Mouse (Mus musculus) ES-E14 (cell line): ENCODE measurements at regions not wholly inside any gene's neighbourhood (a gene's known extent, or its start where the extent isn't known, plus 50 kb on each side); places are given as distances from the start of the nearest gene placed in this dataset.
A peak's percentile ranks its signal among the peaks of the same experiment; 100 is the strongest.

Experiments
- DNase-seq: peaks from one replicate; pipeline ENCODE4 v3.0.0-alpha.2; 2013; ENCODE audit warnings: low read depth, low spot score
- H3K27ac ChIP-seq: 2 replicates; pipeline ENCODE4 v1.5.1; 2012; ENCODE audit warnings: low read depth, mild to moderate bottlenecking, low read length, moderate library complexity, mixed read lengths; ENCODE audit not compliant: poor library complexity, insufficient read depth, severe bottlenecking
- H3K36me3 ChIP-seq: 2 replicates; pipeline ENCODE4 v1.6.1; 2012; ENCODE audit warnings: mild to moderate bottlenecking, low read length, moderate library complexity, mixed read lengths; ENCODE audit not compliant: control insufficient read depth, poor library complexity, insufficient read depth, severe bottlenecking
- H3K4me1 ChIP-seq, 2 experiments: fragments of 150-350 bp in 1 of 2; sonication (generic) in 1 of 2; 2 replicates each; pipeline ENCODE4 v1.6.1; 2012; ENCODE audit warnings: low read length in 2 of 2, mild to moderate bottlenecking in 1 of 2, mixed read lengths in 1 of 2; ENCODE audit not compliant: control insufficient read depth in 2 of 2, insufficient read depth in 2 of 2, poor library complexity in 1 of 2
- H3K4me3 ChIP-seq, 2 experiments: fragments of 150-350 bp in 1 of 2; sonication (generic) in 1 of 2; 2 replicates each; pipeline ENCODE4 v1.5.1; 2012; ENCODE audit warnings: low read length in 2 of 2, low read depth in 1 of 2, mild to moderate bottlenecking in 1 of 2, mixed read lengths in 1 of 2; ENCODE audit not compliant: insufficient read depth in 1 of 2, poor library complexity in 1 of 2, severe bottlenecking in 1 of 2
- H3K9ac ChIP-seq: 2 replicates; pipeline ENCODE4 v1.6.1; 2012; ENCODE audit warnings: low read depth, mild to moderate bottlenecking, low read length, mixed read lengths; ENCODE audit not compliant: poor library complexity, insufficient read depth, severe bottlenecking
- H3K9me3 ChIP-seq: fragments of 150-350 bp; sonication (generic); 2 replicates; pipeline ENCODE4 v1.6.1; 2012; ENCODE audit warnings: low read depth, mild to moderate bottlenecking, low read length; ENCODE audit not compliant: control insufficient read depth, insufficient read depth
- CHD2 ChIP-seq: IDR thresholded peaks from 2 replicates; pipeline ENCODE4 v1.6.1; 2014; ENCODE audit warnings: mild to moderate bottlenecking, low read depth, low read length, inconsistent platforms
- HCFC1 ChIP-seq: IDR thresholded peaks from 2 replicates; pipeline ENCODE4 v1.6.1; 2012; ENCODE audit warnings: low read length, inconsistent platforms, borderline replicate concordance; ENCODE audit not compliant: insufficient read depth
- MAFK ChIP-seq: IDR thresholded peaks from 2 replicates; pipeline ENCODE4 v1.6.1; 2014; ENCODE audit warnings: mild to moderate bottlenecking, low read depth, low read length, inconsistent platforms; ENCODE audit not compliant: insufficient read depth
- ZC3H11A ChIP-seq: IDR thresholded peaks from 2 replicates; pipeline ENCODE4 v1.6.1; 2012; ENCODE audit warnings: low read depth, mild to moderate bottlenecking, inconsistent platforms, low read length, borderline replicate concordance
- ZNF384 ChIP-seq: IDR thresholded peaks from 2 replicates; pipeline ENCODE4 v1.6.1; 2012; ENCODE audit warnings: low read depth, low read length, inconsistent platforms
- in situ Hi-C, 2 experiments: fragments of 600-800 bp; cut with MboI; formaldehyde crosslinking; loops; one replicate each; pipeline ENCODE4 v1.15.1; 2025; ENCODE audit warnings: low sequenced_read_pairs in 2 of 2, inconsistent platforms in 1 of 2; ENCODE audit not compliant: unreplicated experiment in 2 of 2

GRCm38 (mm10) chrX:76181446-76182148 is 82.5 kb upstream of the Cldn34b3 start:
- in situ Hi-C loops = loop anchor here in 1 of 2 experiments (25.0 kb wide), 1 partner anchor 369 kb away; no protein-coding TSS in a partner anchor
- TF ChIP-seq MAFK (no peak), HCFC1 (no peak), ZNF384 (no peak), CHD2 (no peak), ZC3H11A (no peak)
- Histone ChIP-seq H3K36me3 (no peaks in the 10 kb centered on the region), H3K4me1 (no peaks in the 10 kb centered on the region), H3K9me3 (no peaks in the 10 kb centered on the region), H3K9ac (no peak overlapping the region), H3K27ac (no peak overlapping the region), H3K4me3 (no peak overlapping the region)
- no peak for DNase-seq

DNA sequence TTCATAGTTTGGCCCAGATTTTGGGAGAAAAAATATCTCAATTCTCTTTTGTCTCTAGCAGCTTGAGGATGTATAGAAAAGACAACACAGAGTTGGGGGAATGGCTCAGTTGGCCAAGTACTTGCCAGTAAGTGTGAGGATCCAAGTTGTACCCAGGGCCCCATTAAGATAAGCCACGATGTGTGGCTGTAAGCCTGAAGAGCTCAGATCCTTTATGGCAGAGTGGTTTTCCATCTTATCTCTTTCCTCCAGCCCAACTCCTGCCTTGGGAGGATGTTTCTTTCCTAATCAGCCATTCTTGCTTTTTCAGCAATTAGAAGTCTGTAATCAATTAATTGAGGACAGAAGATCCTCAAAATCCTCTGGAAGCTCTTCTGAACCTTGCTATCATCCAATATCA is 63.5 kb upstream of the Cldn34b3 start:
- Histone ChIP-seq H3K36me3 (no peaks in the 10 kb centered on the region), H3K27ac (no peak overlapping the region), H3K4me3 (no peak overlapping the region), H3K4me1 (no peaks in the 10 kb centered on the region), H3K9me3 (no peaks in the 10 kb centered on the region), H3K9ac (no peak overlapping the region)
- DNase-seq = no peak
- TF ChIP-seq ZNF384 (no peak), MAFK (no peak), HCFC1 (no peak), ZC3H11A (no peak), CHD2 (no peak)
- in situ Hi-C loops = no loop called here

DNA sequence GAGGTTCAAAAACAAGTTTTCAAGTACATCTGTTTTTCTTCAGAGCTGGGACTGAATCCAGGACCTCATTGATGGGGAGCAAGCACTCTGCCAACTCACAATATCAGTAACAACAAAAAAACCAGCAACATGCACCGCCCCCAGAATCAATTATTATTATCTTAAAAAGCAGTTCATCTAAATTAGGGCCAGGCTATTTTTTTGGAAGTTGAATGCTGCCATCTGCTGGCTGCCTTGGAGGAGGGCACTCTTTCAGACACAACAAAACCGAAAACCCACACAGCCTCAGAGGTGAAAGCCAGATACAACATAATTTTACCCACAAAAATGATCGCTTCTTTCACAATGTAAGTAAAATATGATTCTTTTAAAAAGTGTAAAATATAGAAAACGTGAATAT is 62.7 kb upstream of the Cldn34b3 start:
- TF ChIP-seq HCFC1 (no peak), ZC3H11A (peak; percentile 58; the same call in 1 of the 2 replicates)
- in situ Hi-C loops = no loop called here
- no peak overlapping the region for H3K4me3 ChIP-seq
- no peak overlapping the region for H3K27ac ChIP-seq
- H3K9me3 ChIP-seq = no peaks in the 10 kb centered on the region
- peak; percentile 11 for DNase-seq
- H3K36me3 ChIP-seq = no peaks in the 10 kb centered on the region
- H3K9ac ChIP-seq = no peak overlapping the region
- H3K4me1 ChIP-seq = no peaks in the 10 kb centered on the region
